Mouse (Mus musculus): ENCODE measurements around the gene Serinc4. TPM values are rescaled to one million over a fixed set of nuclear protein-coding genes. Genes with fewer than 3 reads are reported as not detected.
"Not testable (repeated sequence)": the region's sequence is repeated elsewhere in the genome, so short reads cannot be mapped to it uniquely, and the experiment has no call there.

Serinc4 gene
- polyA plus RNA-seq, 1 experiment from 2014 or later, result not detected

- TF ChIP-seq EP300 (IDR thresholded peaks at IDR 0.05; ENCODE audit: low read depth) (no peak), CTCF (IDR thresholded peaks at IDR 0.05; ENCODE audit: low read depth) (no peak)
- Histone ChIP-seq H3K27ac (ENCODE audit: low read depth) (no peak overlapping the region), H3K4me3 (ENCODE audit: low read depth, low read length) (no peak overlapping the region), H3K36me3 (replicated peaks; ENCODE audit: insufficient read depth, low read length) (no peaks in the 10 kb centered on the region), H3K9ac (replicated peaks) (no peak overlapping the region), H3K27me3 (ENCODE audit: insufficient read depth, low read length) (no peaks in the 10 kb centered on the region), H3K9me3 (ENCODE audit: low read length) (no peaks in the 10 kb centered on the region), H3K4me2 (ENCODE audit: low read depth, low read length) (no peak overlapping the region), H3K4me1 (ENCODE audit: insufficient read depth) (peaks cover 3% of the 10 kb centered on the region; the same call in 1 of the 2 replicates)
- WGBS (ENCODE audit: insufficient replicate concordance), result 86% methylated on average over 3 of the region's 3 CpGs
- DNase-seq (no peak), ATAC-seq (no peak)
These were observed 21.1 kb upstream of the Serinc4 start for GRCm38 (mm10) chr2:121477491-121478266.

GRCm38 (mm10) chr2:121475306-121475705, 18.7 kb upstream of the Serinc4 start:
- not testable (repeated sequence) for H3K4me1 ChIP-seq (ENCODE audit: insufficient read depth); H3K9me3 ChIP-seq (ENCODE audit: low read length); DNase-seq; H3K36me3 ChIP-seq (replicated peaks; ENCODE audit: insufficient read depth, low read length); H3K27me3 ChIP-seq (ENCODE audit: insufficient read depth, low read length); H3K9ac ChIP-seq (replicated peaks); ATAC-seq; H3K4me2 ChIP-seq (ENCODE audit: low read depth, low read length); H3K4me3 ChIP-seq (ENCODE audit: low read depth, low read length); H3K27ac ChIP-seq (ENCODE audit: low read depth)
- 91% methylated on average over 2 of the region's 2 CpGs for WGBS (ENCODE audit: insufficient replicate concordance)

GRCm38 (mm10) chr2:121474180-121474535, 17.6 kb upstream of the Serinc4 start:
- Histone ChIP-seq H3K27me3 (ENCODE audit: insufficient read depth, low read length) (no peaks in the 10 kb centered on the region), H3K4me1 (ENCODE audit: insufficient read depth) (peaks cover 3% of the 10 kb centered on the region; the same call in 1 of the 2 replicates), H3K4me2 (ENCODE audit: low read depth, low read length) (peak overlapping the region; percentile 74), H3K27ac (ENCODE audit: low read depth) (peak overlapping the region; percentile 77), H3K4me3 (ENCODE audit: low read depth, low read length) (peak overlapping the region; percentile 70), H3K36me3 (replicated peaks; ENCODE audit: insufficient read depth, low read length) (no peaks in the 10 kb centered on the region), H3K9me3 (ENCODE audit: low read length) (no peaks in the 10 kb centered on the region), H3K9ac (replicated peaks) (peak overlapping the region; percentile 76)
- peak; percentile 39; the same call in 1 of the 2 replicates for TF ChIP-seq EP300 (IDR thresholded peaks at IDR 0.05; ENCODE audit: low read depth)
- no peak for TF ChIP-seq CTCF (IDR thresholded peaks at IDR 0.05; ENCODE audit: low read depth)
- 26% methylated on average over 8 of the region's 8 CpGs for WGBS (ENCODE audit: insufficient replicate concordance)
- ATAC-seq, result peak; percentile 51
- DNase-seq, result no peak

GRCm38 (mm10) chr2:121473301-121474179, 17.0 kb upstream of the Serinc4 start, which contains the start of gene Mfap1b:
Mfap1b (minus strand) TSS chr2:121474067.
- H3K4me1 ChIP-seq (ENCODE audit: insufficient read depth); H3K36me3 ChIP-seq (replicated peaks; ENCODE audit: insufficient read depth, low read length); H3K27me3 ChIP-seq (ENCODE audit: insufficient read depth, low read length); H3K9me3 ChIP-seq (ENCODE audit: low read length): not testable (repeated sequence)
- peak; percentile 96 for ATAC-seq
- peak within 1 kb of the TSS; percentile 76 for H3K9ac ChIP-seq (replicated peaks)
- peak within 1 kb of the TSS; percentile 77 for H3K27ac ChIP-seq (ENCODE audit: low read depth)
- H3K4me2 ChIP-seq (ENCODE audit: low read depth, low read length), result peak within 1 kb of the TSS; percentile 74
- WGBS (ENCODE audit: insufficient replicate concordance), result 6% methylated on average over 39 of the region's 41 CpGs
- H3K4me3 ChIP-seq (ENCODE audit: low read depth, low read length), result peak within 1 kb of the TSS; percentile 70
- DNase-seq, result peak; percentile 83

- not testable (repeated sequence) for H3K9me3 ChIP-seq (ENCODE audit: low read length); ATAC-seq; H3K9ac ChIP-seq (replicated peaks); H3K27me3 ChIP-seq (ENCODE audit: insufficient read depth, low read length); H3K4me3 ChIP-seq (ENCODE audit: low read depth, low read length); DNase-seq; H3K27ac ChIP-seq (ENCODE audit: low read depth); H3K36me3 ChIP-seq (replicated peaks; ENCODE audit: insufficient read depth, low read length); H3K4me1 ChIP-seq (ENCODE audit: insufficient read depth)
- TF ChIP-seq CTCF (IDR thresholded peaks at IDR 0.05; ENCODE audit: low read depth), result 0 out of 2 replicates have a peak, but pooled peaks have one; percentile 2
- 96% methylated on average over 3 of the region's 3 CpGs for WGBS (ENCODE audit: insufficient replicate concordance)
- H3K4me2 ChIP-seq (ENCODE audit: low read depth, low read length), result peak overlapping the region; percentile 74; the same call in 1 of the 2 replicates
These were observed 16.2 kb upstream of the Serinc4 start for GRCm38 (mm10) chr2:121472783-121473182.

GRCm38 (mm10) chr2:121468982-121469381, 12.4 kb upstream of the Serinc4 start:
- H3K4me2 ChIP-seq (ENCODE audit: low read depth, low read length); H3K36me3 ChIP-seq (replicated peaks; ENCODE audit: insufficient read depth, low read length); H3K4me1 ChIP-seq (ENCODE audit: insufficient read depth); H3K27ac ChIP-seq (ENCODE audit: low read depth); DNase-seq; H3K9ac ChIP-seq (replicated peaks); H3K4me3 ChIP-seq (ENCODE audit: low read depth, low read length); H3K9me3 ChIP-seq (ENCODE audit: low read length); H3K27me3 ChIP-seq (ENCODE audit: insufficient read depth, low read length): not testable (repeated sequence)
- WGBS (ENCODE audit: insufficient replicate concordance), result 45% methylated on average over 2 of the region's 6 CpGs
- peak; percentile 49; the same call in 1 of the 2 replicates for ATAC-seq
